Mouse (Mus musculus) bone marrow macrophage, adult 2 months (primary cell): ENCODE data around the gene Pou6f2.

ENCODE experiments used
- CTCF ChIP-seq: IDR thresholded peaks from 2 replicates; pipeline ENCODE4 v1.5.1; 2012; ENCODE audit warnings: low read depth, mild to moderate bottlenecking, low read length, moderate library complexity
- POLR2A ChIP-seq: IDR thresholded peaks from 2 replicates; pipeline ENCODE4 v1.6.1; 2012; ENCODE audit warnings: mild to moderate bottlenecking, low read depth, low read length, borderline replicate concordance

- TF ChIP-seq POLR2A (no peak), CTCF (no peak)
Measured at GRCm38 (mm10) chr13:18129697-18130096, 267.8 kb downstream of the Pou6f2 start.
